Mouse (Mus musculus) ovary, postnatal 14 days (tissue): ENCODE measurements around the gene Igsf11.

Experiments used
- DNase-seq: peaks from one replicate; pipeline ENCODE4 v3.0.0; 2022; ENCODE audit warnings: low spot score

Gene Igsf11

GRCm38 (mm10) chr16:38940805-38941204 lies 48.3 kb downstream of the Igsf11 start:
- no peak for DNase-seq

- no peak for DNase-seq
These were observed 48.8 kb downstream of the Igsf11 start for GRCm38 (mm10) chr16:38941275-38941674.

GRCm38 (mm10) chr16:38943706-38944550 lies 51.5 kb downstream of the Igsf11 start:
- DNase-seq: no peak

GRCm38 (mm10) chr16:38945111-38945510 lies 52.6 kb downstream of the Igsf11 start:
- no peak for DNase-seq

GRCm38 (mm10) chr16:38945581-38945981 lies 53.1 kb downstream of the Igsf11 start:
- no peak for DNase-seq

- DNase-seq: no peak
These were observed 54.0 kb downstream of the Igsf11 start for GRCm38 (mm10) chr16:38946453-38946852.

GRCm38 (mm10) chr16:38947141-38947879 lies 54.8 kb downstream of the Igsf11 start:
- DNase-seq: no peak

- no peak for DNase-seq
These were observed 56.0 kb downstream of the Igsf11 start for GRCm38 (mm10) chr16:38948441-38948840.

- DNase-seq: no peak
These were observed 60.4 kb downstream of the Igsf11 start for GRCm38 (mm10) chr16:38952881-38953280.

- DNase-seq: no peak
These were observed 61.4 kb downstream of the Igsf11 start for GRCm38 (mm10) chr16:38953821-38954220.

- DNase-seq: no peak
These were observed 62.2 kb downstream of the Igsf11 start for GRCm38 (mm10) chr16:38954501-38955288.

GRCm38 (mm10) chr16:38955296-38955695 lies 62.8 kb downstream of the Igsf11 start:
- no peak for DNase-seq

- no peak for DNase-seq
These were observed 66.3 kb downstream of the Igsf11 start for GRCm38 (mm10) chr16:38958801-38959200.

- no peak for DNase-seq
These were observed 68.1 kb downstream of the Igsf11 start for GRCm38 (mm10) chr16:38960550-38960949.

- DNase-seq: no peak
These were observed 69.4 kb downstream of the Igsf11 start for GRCm38 (mm10) chr16:38961865-38962264.

- DNase-seq: no peak
These were observed 70.2 kb downstream of the Igsf11 start for GRCm38 (mm10) chr16:38962695-38963094.

GRCm38 (mm10) chr16:38967026-38967425 lies 74.6 kb downstream of the Igsf11 start:
- DNase-seq: no peak

GRCm38 (mm10) chr16:38976151-38976550 lies 83.7 kb downstream of the Igsf11 start:
- DNase-seq: no peak

GRCm38 (mm10) chr16:38978546-38978945 lies 86.1 kb downstream of the Igsf11 start:
- DNase-seq: no peak

GRCm38 (mm10) chr16:38980546-38980945 lies 88.1 kb downstream of the Igsf11 start:
- no peak for DNase-seq

- no peak for DNase-seq
These were observed 89.6 kb downstream of the Igsf11 start for GRCm38 (mm10) chr16:38982051-38982450.

- no peak for DNase-seq
These were observed 90.2 kb downstream of the Igsf11 start for GRCm38 (mm10) chr16:38982508-38983236.
